Mouse (Mus musculus): Measurements from ENCODE around the gene Entpd1.

The Entpd1 gene

DNA sequence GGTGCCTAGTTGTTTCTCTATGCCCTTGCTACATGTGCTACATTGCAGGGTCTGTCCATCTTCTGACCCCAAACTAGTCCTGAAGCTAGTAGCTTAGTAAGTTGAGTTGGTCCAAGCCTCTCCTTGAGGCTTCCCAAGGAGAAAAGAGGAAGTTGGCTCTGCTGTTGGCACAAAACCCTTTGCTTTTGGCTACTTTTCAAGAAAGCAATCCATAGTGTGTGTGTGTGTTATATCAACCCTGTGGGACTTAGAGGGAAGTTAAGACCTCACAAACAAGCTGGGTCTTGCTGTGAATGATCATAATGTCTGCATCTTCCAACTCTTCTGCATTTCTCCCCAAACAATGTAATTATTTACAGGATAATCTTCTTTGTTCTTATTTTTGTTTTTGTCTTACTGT, 16.8 kb downstream of the Entpd1 start:
- DNase-seq (ENCODE audit: low spot score), result no peak

DNA sequence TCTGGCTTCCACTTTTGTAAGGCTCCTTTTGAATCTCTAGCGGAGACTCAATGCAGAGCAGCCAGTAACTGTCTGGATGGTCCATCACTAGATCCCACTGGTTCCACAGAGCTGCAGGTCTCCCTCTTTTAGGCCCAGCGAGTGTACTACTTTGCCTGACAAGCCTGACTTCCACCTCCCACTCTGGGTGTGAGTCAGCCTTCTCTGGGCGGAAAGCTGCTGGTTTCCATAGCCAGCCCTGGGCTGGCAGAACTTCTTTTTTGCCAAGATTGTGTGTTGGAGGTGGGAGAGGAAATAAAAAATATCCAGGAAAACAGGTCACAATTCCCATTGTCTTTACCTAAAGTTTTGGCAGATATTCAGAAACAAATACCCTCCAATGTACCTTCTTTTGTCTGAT, 17.9 kb downstream of the Entpd1 start:
- no peak for DNase-seq (ENCODE audit: low spot score)

DNA sequence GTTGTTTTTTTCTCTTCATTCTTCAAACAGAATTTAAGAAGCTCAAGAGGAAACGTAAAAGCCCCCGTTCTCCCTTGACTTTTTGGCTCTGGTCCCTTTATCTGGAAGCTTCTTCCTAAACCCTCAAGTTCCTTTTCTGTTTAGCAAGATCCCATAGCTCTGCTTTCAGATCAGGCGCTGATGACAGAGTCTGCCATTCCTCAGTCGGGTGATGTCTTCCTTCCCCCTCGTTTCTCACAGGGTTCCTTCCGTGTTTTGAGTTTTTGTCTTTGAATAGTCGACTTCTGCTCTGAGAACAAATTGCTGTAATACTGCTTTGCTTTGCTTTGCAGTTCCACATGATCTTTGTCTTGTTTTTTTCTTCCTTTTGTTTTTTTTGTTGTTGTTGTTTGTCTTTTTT, 18.4 kb downstream of the Entpd1 start:
- no peak for DNase-seq (ENCODE audit: low spot score)

DNA sequence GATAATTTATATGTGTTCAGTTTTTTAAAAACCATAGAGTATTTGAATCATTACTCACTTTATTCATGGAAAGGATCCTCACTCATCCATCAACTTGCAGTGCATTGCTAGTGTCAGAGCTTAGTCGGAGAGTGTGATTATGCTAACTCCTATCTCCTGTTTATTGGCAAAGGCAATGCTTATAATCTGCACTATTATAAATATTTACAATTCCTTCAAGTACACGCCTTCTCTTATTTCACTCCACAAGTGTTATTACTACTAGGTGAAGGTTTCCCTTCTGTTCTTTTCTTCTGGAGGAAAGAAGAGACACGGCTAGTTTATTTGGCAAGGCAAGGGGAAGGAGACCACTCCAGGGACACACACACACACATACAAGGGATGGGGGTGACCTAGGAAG, 20.0 kb downstream of the Entpd1 start:
- DNase-seq (ENCODE audit: low spot score), result no peak

DNA sequence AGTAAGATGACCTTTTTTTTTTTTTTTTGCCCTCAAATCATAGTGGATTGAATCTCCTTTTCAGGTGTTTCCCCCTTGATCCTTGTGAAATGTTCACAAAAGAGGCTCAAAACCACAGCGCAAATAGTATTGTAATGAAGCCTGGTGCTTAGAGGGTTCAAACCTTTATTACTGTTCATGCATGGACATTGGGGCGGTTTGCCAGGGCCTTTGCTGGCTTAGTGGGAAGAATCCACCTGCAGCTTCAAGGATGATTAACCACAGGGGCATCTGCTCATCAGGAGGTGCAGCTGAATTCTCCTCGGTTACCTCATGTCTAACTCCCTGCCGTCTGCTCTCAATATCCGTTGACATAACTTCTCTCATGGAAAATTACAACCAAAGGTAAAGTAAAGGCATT, 20.5 kb downstream of the Entpd1 start:
- DNase-seq (ENCODE audit: low spot score), result no peak

DNA sequence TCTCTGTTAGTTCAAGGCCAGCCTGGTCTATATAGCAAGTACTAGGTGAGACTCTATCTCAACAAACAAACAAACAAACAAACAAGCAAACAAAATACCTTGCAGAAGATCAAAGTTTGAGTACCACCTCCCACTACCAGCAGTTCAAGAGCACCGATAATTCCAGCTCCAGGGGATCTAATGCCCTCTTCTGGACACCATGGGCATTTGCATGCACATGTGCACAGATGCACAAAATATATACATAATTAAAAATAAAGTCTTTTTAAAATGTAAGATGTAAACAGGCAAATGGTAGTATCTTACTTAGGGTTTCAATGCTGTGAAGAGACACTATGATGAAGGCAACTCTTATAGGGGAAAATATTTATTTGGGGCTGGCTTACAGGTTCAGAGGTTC, 21.0 kb downstream of the Entpd1 start:
- no peak for DNase-seq (ENCODE audit: low spot score)

DNA sequence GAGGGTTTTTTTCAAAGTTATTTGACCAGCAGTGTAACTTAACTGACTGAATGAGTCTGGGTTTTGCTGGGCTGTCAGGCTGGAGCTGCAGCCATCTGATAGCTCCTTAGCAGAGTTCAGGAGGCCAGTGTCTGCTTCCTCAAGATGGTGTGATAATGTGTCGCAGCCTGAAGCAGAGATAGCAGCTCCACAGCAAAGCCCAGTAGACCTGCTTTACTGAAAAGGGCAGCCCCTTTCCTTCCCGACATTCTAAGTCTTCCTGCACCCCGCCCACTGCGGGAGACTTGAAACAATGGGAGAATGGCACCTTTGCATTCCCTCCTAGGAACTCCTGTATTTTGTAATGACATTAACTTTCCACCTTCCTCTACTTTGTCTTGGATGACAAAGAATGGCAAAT, 24.9 kb downstream of the Entpd1 start:
- DNase-seq (ENCODE audit: low spot score), result no peak

DNA sequence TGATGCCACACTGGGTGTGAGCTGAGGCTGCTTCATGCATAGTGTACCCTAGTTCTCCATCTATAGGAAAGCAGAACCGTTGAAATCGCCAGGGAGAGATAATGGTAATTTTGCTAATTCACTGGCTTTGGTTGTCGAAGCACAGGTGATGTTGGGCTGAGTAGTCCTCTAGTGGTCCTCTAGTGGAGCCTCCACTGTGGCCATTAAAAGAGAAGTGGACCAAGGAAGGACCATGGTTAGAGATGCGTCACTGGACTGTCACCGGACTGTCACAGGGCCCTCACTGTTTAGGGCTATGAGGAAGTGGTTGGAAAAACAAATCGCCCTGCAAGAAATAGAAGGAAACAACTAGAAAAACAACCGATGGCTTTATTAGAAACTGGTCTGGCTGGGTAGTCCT, 25.4 kb downstream of the Entpd1 start:
- DNase-seq (ENCODE audit: low spot score), result no peak

DNA sequence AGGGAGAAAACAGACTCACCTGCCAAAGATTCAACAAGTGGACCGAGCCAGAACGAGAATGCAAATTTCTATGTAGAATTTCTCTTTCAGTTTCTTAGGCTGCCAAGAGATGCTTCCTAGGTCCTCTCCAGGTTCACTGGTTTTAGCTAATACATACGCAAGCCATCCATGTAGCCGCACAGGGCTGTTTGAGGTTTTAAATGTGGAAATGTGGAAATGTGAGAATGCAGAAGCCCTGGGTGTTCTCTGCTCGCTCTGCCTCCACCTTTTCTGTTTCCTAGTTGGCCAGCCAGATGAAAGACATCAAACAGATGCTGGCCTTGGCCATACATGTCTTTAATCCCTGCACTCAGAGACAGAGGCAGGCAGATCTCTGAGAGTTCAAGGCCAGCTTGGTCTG, 26.4 kb downstream of the Entpd1 start:
- DNase-seq (ENCODE audit: low spot score), result no peak

DNA sequence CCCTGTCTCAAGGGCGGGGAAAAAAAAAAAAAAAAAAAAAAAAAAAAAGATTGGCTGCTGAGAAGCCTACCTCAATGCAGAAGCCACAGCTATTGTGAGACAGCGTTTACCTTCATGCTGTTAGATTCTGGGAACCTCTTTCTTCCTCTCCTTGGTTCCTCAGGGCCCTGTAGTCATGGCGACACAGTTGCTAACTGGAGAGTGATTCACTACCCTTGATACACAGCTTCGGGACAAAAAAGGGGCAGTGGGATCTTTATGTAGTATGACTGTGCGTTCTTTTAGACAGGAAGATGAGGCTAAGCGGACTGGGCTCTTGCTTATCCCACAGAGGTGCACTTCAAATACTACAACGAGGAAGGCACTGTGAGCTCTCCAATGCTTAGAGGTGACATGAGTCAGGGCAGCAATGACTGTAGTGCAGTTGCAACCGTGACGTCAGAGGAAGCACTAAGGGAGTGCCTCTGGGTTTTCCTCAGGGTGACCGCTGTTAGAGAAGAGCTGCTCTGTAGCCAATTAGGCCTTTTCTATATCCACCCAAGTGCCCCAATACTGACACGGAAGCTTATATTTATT, 27.7 kb downstream of the Entpd1 start:
- DNase-seq (ENCODE audit: low spot score), result no peak

DNA sequence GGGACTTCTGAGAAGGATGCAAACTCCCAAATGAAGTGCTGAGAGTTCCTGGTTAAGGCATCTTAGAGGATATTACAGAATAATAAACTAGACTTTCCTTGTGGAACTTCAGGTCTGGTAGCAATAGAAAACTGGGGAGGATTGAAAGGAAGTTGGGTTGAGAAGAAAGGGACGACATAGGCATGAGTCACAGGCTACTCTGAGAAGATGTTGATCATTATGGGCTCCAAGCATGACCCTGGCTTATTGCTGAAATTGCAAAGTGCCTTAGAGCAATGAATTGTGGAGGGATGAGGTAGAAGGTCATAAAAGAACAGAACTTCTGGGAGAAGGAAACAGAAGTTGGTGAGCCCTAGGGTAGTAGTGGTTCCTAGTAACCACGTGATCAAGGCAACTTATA, 28.6 kb downstream of the Entpd1 start:
- DNase-seq (ENCODE audit: low spot score), result no peak

DNA sequence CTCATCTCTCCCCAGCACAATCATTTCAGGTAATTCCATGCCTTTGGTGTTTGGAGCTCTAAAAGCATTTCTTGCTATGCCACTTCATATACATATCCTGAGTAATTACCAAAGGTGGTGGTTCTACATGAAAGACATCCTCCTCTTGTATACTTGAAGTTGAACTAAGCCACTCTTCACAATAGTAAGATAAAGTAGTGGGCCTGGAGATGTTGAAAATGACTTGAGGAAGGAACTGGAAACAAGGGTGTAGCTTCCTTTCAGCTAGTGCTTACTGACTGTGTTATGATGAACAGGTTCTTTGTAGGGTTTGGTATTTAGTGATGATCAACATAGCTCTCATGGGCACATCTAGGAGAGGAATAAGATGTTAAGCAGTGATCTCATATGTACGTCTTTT, 31.7 kb downstream of the Entpd1 start:
- DNase-seq (ENCODE audit: low spot score), result no peak

DNA sequence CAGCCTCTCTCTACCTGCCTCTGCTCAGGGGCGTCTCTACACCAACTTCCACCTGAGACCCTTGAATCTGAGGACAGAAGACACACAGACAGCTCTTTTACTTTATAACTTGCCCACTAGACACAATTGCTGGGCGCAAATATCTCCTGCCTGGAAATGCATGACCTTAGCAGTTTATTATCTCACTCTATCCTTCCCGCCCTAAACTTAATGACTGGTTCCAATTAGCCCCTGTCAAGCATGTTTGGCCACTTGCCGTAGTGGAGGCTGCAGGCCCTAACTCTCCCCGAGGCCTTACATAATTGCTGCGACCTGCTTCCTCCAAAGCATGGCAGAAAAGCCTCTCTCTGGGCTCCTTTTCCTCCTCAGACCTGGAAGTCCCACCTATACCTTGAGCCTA, 34.2 kb downstream of the Entpd1 start:
- no peak for DNase-seq (ENCODE audit: low spot score)

DNA sequence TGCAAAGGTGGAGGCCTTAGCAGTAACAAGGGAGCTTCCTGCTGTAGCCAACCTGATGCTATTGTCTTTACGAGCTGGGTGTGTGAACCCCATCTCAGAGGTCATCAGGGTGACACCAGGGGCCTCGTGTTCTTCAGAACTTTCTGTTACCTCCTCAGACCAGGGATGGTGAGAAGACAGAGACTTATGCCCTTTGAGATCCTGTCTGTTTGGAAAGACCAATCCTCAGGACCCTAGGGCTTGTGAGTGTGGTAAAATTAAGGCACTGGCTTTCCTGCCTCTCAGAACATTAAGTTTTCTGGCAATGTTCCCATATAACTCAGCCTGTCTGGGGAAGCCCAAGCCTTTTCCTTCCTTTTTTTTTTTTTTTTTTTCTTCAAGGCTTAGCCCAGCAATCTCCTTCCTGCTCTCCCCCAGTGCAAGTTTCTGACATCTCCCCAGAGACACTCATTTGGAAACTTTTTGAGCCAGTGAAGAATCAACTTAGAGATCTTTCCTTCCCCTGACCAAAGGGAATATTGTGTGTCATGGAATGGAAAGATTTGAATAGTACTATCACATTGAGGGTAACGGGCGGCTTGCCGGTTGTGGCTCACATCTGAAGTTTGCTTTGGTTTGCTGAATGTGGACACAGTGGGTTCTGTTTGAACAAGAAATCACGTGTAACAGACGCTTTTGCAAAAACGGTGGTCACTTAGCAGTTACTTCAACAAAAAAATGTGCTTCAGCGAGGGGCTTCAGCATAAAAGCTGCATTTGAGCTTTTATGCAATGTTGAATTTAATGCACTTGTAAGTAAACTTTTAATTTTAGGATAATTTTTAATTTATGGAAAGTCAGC, 35.4 kb downstream of the Entpd1 start:
- DNase-seq (ENCODE audit: low spot score), result no peak

DNA sequence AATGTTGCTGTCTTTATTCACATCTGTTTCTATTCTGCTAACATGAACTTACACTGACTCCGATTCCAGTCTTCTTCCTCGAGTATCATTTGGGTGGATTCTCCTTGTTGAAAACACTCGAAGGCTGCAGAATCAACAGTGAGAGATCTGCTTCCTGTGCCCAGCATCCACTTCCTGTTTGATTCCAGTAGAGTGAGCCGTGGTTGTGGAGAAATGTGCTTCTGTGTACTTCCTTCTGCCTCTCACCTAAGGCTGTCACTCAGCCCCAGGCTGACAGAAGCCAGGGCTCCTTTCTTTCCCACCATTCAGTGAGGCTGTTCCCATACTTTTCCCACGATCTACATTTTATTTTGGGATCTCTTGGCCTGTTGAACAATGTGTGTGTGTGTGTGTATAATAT, 37.9 kb downstream of the Entpd1 start:
- DNase-seq (ENCODE audit: low spot score), result no peak

DNA sequence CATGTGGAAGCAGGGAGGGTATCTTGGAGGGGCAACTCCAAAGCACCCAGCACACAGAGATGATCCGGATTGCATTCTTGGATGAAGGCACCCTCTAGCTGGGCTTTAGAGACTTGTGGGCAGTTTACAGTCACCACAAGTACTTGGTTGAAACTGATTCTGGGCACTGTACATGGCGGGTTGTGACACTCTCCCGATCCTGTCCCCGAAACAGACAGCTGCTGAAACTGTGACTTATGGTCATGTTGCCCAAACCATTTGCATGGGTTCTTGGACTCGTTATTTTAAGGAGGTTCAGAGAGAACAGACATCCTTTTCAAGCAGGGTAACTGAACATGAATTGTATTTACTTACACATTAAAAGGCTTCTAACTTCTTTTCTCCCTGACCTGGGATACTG, 44.0 kb downstream of the Entpd1 start:
- no peak for DNase-seq (ENCODE audit: low spot score)

DNA sequence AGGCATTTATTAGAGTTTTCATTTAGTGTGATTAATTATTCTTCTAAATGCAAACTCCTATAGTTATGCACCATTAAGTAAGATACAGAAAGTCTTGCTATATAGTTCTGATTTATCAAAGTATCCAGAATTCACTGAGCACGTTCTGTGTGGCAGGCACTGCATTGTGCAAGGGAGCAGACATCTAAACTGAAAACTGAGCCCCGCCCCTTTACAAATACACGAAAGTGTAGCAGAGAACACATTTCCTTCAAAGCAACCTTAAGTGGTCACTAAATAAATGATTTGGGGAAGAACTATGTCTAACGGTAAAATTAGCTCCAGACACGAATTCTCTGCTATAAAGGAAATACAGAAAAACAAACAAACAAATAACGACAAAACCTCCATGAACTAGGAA, 46.1 kb downstream of the Entpd1 start:
- DNase-seq (ENCODE audit: low spot score), result no peak

DNA sequence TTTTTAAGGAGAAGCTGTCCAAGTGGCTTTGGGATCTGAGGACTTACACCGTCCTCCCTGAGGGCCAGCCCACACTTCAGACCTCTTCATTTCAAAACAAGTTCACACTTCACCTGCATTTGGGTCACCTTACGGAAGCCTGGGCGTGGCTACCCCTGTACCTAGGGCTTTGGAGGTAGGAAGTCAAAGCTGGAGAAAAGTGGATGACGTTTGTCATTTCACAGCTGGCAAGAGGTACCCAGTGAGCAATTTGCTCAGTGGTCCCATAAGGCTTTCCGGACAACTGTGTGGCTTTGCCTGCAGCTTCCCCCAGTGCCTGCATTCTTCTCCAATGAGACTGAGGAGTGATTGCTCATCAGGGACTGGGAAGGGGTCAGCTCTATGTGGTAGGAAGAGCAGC, 46.8 kb downstream of the Entpd1 start:
- no peak for DNase-seq (ENCODE audit: low spot score)

DNA sequence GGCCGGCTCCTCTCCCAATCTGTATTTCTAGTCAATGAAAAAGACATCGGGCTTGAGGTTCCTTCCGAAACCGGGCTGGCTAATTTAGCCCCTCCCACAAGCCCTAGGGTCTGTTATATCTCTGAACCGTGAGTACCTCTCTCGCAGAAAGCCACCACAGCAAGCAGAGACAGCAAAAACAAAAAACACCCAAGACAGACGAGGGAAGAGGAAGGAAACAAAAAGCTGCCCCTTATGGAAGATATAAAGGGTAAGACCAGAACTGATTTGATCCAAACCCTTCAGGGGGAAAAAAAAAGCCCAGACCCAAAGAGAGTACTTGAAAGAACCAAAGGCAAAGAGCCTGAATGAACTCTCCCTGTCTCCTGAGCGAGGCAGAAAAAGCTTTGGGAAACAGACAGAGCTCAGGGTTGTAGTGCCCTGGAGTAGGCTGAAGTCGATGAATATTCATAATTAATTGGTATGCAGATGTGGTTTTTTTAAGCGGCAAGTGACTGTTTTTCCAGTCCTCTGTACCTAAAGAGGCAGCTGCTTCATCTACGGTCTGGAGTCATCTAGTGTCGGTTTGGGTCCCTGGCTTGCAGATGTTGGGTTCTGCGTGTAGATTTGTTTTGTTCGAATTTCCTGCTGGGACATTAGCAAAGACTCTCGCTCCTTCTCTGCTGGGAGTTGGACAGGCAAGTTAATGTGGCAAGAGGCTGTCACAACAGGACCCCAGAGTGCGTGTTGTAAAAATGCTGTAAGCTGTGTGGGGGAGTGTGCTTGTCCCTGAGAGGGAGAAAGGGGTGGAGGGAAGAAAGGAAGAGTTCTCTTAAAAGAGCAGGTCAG, 47.7 kb downstream of the Entpd1 start:
- no peak for DNase-seq (ENCODE audit: low spot score)

DNA sequence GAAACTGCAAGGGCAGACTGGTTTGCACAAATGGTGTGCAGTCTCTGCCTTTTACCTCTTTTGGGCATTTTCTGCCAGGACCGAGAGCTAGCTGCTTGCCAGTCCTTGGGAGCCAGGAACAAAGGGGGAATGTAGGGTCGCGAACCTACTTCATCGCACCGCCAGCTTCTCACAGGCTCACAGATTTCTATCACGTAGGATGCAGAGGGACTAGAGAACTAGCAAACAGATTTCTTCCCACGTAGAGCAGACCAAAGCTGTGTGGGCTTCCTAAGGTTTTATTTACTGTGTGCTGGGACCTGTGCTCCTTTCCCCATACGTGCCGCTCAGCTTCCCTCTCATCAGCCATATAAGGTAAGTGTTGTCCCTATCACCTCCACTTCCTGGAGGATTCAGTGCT, 48.3 kb downstream of the Entpd1 start:
- no peak for DNase-seq (ENCODE audit: low spot score)

DNA sequence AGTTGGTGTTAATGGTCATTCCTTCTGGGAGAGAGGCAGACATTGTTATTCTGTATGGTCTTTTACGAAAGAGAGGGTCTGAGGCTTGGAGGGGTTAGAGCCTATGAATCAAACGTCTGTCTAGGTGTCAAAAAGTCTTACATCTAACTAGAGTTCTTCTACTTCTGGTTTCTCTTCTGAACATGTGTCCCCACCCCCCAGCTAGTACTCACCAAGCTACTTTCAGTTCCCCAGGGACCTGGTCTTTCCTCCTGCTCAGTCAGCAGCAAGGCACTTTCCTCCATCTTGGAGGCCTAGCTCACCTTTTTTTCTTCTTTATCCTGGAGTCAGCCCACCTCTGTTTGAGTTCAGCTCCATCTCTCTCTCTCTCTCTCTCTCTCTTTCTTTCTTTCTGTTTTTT, 48.9 kb downstream of the Entpd1 start:
- DNase-seq (ENCODE audit: low spot score), result no peak

DNA sequence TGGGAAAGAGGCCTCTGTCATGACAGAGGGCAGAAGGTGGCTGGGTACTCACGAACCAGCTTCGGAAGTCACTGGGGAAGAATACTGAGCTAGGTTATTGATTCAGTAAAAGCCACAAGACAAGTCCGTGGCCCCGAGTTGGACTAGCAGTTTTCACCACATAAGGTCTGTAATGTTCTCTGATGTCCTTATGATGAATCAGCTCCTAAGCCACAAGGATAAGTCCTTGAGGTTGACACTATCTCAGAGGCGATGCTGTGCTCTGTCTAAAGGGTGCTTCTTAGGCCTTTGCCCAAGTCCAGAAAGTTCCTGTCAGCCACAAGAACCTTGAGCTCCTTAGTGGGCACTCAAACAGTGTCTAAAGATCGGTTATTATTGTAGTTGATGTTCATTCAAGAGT, 49.7 kb downstream of the Entpd1 start:
- no peak for DNase-seq (ENCODE audit: low spot score)

DNA sequence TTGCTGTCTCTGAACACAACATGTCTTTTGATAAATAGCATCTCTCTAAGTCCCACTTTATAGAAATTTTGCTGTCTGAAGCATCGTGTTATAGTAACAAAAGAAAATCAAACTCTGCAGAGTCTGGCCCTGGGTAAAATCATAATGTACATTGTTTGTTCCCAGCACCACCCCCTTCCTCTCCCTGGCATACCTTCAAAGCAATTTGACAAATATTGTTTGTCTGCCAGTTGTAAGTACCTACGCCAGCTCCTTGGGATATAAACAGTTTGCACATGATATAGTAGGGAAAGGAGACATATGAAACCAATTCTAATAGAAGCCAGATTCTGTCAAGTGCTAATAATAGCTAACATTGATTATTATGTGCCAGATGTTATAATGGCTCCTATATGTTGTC, 50.6 kb downstream of the Entpd1 start:
- DNase-seq (ENCODE audit: low spot score), result no peak
